Mouse (Mus musculus) testis, adult 2 months (tissue): ENCODE measurements around the gene Celsr1.

Experiments
- CTCF ChIP-seq: fragments of 200-500 bp; IDR thresholded peaks from 2 replicates; pipeline ENCODE4 v1.5.1; 2012; ENCODE audit warnings: low read depth, mild to moderate bottlenecking, inconsistent platforms, low read length, moderate library complexity; ENCODE audit not compliant: control insufficient read depth, insufficient read depth, insufficient replicate concordance
- POLR2A ChIP-seq: fragments of 200-500 bp; IDR thresholded peaks from 2 replicates; pipeline ENCODE4 v1.6.1; 2012; ENCODE audit warnings: low read depth, mild to moderate bottlenecking, inconsistent platforms, low read length, moderate library complexity; ENCODE audit not compliant: control insufficient read depth

DNA sequence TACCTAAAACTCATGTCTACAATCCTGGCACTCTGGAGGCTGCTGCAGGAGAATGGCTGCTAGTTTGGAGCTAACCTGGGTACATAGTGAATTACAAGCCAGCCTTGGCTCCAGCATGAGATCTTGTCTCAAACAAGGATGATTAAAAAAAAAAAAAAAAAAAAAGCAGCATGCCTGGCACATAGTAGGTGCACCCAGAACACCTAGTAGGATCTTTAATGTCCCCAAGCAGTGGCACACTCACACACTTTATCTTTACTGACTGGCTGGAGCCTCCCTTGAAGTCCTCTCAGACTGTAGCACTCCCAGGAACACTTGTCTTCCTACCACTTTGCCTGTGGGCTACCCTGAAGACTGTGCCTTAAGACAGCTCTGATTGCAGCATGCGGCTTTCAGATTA lies 46.8 kb upstream of the Celsr1 start:
- TF ChIP-seq POLR2A (no peak), CTCF (no peak)
